Mouse (Mus musculus) kidney, adult 2 months (tissue): Measurements from ENCODE around the gene Klk4.

Source experiments
- CTCF ChIP-seq: fragments of 200-500 bp; conservative IDR thresholded peaks from 2 replicates; pipeline ENCODE4 v1.5.1; 2011; ENCODE audit warnings: low read depth, mild to moderate bottlenecking, control low read depth, low read length, moderate library complexity, mixed read lengths; ENCODE audit not compliant: insufficient read depth, insufficient read length
- POLR2A ChIP-seq: fragments of 200-500 bp; IDR thresholded peaks from one replicate; pipeline ENCODE4 v1.6.1; 2011; ENCODE audit warnings: low read depth, low read length, control low read depth

DNA sequence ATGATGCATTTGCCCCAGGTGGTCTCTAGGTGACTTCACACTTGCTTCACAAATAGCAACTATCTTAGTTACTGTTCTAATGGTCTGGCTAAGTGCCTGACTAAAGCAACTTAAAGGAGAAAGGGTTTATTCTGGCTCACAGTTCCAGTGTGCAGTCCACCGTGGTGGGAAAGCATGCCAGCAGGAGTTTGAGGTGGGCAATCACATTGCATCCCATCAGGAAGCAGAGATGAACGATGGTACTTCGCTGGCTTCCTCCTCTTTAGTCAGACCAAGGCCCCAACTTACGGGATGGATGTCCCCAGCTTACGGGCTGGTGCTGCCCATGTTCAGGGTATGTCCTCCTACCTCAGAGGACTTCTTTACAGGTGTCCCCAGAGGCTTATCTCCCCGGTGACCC, 29.3 kb upstream of the Klk4 start:
- TF ChIP-seq CTCF (no peak), POLR2A (no peak)
